Mouse (Mus musculus) limb, embryonic 13.5 days (tissue): ENCODE measurements at regions not wholly inside any gene's neighbourhood (a gene's known extent, or its start where the extent isn't known, plus 50 kb on each side); places are given as distances from the start of the nearest gene placed in this dataset.

ENCODE experiments used
- ATAC-seq: fragments of 200-750 bp; cut with Nextera tagmentation; 2 replicates; pipeline ENCODE4 v1.8.0; 2017; ENCODE audit warnings: low read depth, moderate number of reproducible peaks, moderate TSS enrichment; ENCODE audit not compliant: low FRiP score
- H3K27ac ChIP-seq: fragments of 300-500 bp; sonication (generic); 2 replicates; pipeline ENCODE4 v1.5.1; 2015; ENCODE audit warnings: inconsistent platforms, mild to moderate bottlenecking, moderate library complexity
- H3K27me3 ChIP-seq: fragments of 300-500 bp; sonication (generic); 2 replicates; pipeline ENCODE4 v1.6.1; 2015; ENCODE audit warnings: mild to moderate bottlenecking, inconsistent platforms
- H3K36me3 ChIP-seq: fragments of 300-500 bp; sonication (generic); 2 replicates; pipeline ENCODE4 v1.6.1; 2015; ENCODE audit warnings: inconsistent platforms, mild to moderate bottlenecking, moderate library complexity
- H3K4me1 ChIP-seq: fragments of 300-500 bp; sonication (generic); 2 replicates; pipeline ENCODE4 v1.6.1; 2015; ENCODE audit warnings: inconsistent platforms
- H3K4me2 ChIP-seq: fragments of 300-500 bp; sonication (generic); replicated peaks from 2 replicates; pipeline ENCODE4 v1.6.1; 2015; ENCODE audit warnings: inconsistent platforms, mild to moderate bottlenecking, moderate library complexity
- H3K4me3 ChIP-seq: fragments of 300-500 bp; sonication (generic); 2 replicates; pipeline ENCODE4 v1.5.1; 2015; ENCODE audit warnings: moderate library complexity, mild to moderate bottlenecking, inconsistent platforms
- H3K9ac ChIP-seq: fragments of 300-500 bp; sonication (generic); 2 replicates; pipeline ENCODE4 v1.6.1; 2015; ENCODE audit warnings: mild to moderate bottlenecking, inconsistent platforms
- H3K9me3 ChIP-seq: fragments of 300-500 bp; sonication (generic); 2 replicates; pipeline ENCODE4 v1.6.1; 2016; ENCODE audit warnings: inconsistent platforms
- WGBS: fragments of 180-500 bp; shearing (Covaris S2); methylation state at CpG from one replicate; pipeline ENCODE4 v1.1.7; 2015; 5-methylcytosine and 5-hydroxymethylcytosine counted together

GRCm38 (mm10) chr1:94366606-94367005, 314.3 kb upstream of the Pdcd1 start:
- Histone ChIP-seq H3K27me3 (no peaks in the 10 kb centered on the region), H3K4me2 (no peak overlapping the region), H3K9me3 (no peaks in the 10 kb centered on the region), H3K36me3 (no peaks in the 10 kb centered on the region), H3K27ac (no peak overlapping the region), H3K9ac (no peak overlapping the region), H3K4me1 (no peaks in the 10 kb centered on the region), H3K4me3 (no peak overlapping the region)
- WGBS: 78% methylated on average over 1 of the region's 1 CpGs
- ATAC-seq: no peak

DNA sequence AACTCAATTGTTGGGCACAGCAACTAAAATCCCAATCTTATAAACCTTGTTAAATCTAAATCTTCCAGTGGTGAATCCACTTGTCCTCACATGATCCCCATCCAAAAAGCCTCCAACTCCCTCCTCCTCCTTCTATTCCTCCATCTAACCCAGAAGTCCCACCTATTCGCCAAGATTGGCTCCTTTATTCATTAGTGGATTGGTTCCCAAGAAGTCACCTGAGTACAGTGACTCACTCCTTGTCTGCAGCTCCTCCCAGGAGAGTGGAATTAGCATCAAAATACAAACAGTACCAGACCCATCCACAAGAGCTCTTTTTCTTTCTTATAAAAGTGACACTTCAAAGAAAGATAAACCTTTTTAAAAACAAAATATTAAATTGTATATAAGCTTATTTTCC, 304.6 kb upstream of the Pdcd1 start:
- H3K9me3 ChIP-seq: no peaks in the 10 kb centered on the region
- WGBS: 60% methylated on average over 1 of the region's 1 CpGs
- ATAC-seq: no peak
- H3K4me3 ChIP-seq: no peak overlapping the region
- no peak overlapping the region for H3K27ac ChIP-seq
- H3K4me2 ChIP-seq: no peak overlapping the region
- H3K4me1 ChIP-seq: no peaks in the 10 kb centered on the region
- H3K36me3 ChIP-seq: no peaks in the 10 kb centered on the region
- H3K9ac ChIP-seq: no peak overlapping the region
- H3K27me3 ChIP-seq: no peaks in the 10 kb centered on the region

DNA sequence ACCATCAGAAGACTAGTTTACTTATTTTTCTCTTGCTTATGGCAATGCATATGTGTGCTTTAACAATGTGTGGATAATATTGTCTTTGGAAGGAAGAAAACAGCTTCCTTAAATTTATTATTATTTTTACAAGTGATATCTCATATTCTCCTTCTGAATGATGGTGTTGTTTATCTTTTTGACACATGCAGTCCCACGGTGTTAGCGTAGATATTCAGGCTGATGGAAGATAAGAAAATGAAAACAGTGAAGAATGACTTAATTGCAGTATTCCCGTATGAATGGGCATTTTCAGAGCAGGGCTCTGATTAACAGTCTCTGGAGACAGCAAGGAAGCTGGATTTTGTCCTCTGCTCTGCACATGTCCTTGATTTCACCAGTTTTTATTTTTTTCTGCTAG, 303.5 kb upstream of the Pdcd1 start:
- 73% methylated on average over 3 of the region's 3 CpGs for WGBS
- H3K4me1 ChIP-seq: no peaks in the 10 kb centered on the region
- no peaks in the 10 kb centered on the region for H3K9me3 ChIP-seq
- H3K4me2 ChIP-seq: no peak overlapping the region
- H3K27ac ChIP-seq: no peak overlapping the region
- no peak for ATAC-seq
- no peaks in the 10 kb centered on the region for H3K36me3 ChIP-seq
- no peak overlapping the region for H3K4me3 ChIP-seq
- H3K27me3 ChIP-seq: no peaks in the 10 kb centered on the region
- H3K9ac ChIP-seq: no peak overlapping the region

DNA sequence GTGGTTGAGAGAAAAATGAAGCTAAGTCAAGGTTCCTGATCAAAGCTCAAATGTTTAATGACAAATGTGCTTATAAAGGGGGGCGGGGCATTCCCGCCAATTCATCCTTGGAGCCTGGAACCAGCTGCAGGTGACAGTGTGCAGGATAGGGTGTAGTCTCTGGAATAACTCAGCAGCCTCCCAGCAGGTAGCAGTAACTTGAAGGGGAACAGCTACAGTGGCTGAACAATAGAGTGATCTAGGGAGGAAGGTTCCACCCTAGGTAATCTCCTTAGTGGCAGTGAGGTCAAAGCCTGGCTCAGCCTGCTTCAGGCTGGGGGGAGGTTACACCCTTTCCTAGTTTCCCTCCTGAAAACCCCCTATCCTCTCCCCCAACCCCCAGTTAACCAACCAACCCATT, 290.2 kb upstream of the Pdcd1 start:
- H3K27ac ChIP-seq: no peak overlapping the region
- no peaks in the 10 kb centered on the region for H3K4me1 ChIP-seq
- no peak overlapping the region for H3K4me2 ChIP-seq
- H3K9ac ChIP-seq: no peak overlapping the region
- WGBS: 89% methylated on average over 2 of the region's 2 CpGs
- H3K9me3 ChIP-seq: no peaks in the 10 kb centered on the region
- H3K27me3 ChIP-seq: no peaks in the 10 kb centered on the region
- H3K4me3 ChIP-seq: no peak overlapping the region
- no peak for ATAC-seq
- H3K36me3 ChIP-seq: no peaks in the 10 kb centered on the region

DNA sequence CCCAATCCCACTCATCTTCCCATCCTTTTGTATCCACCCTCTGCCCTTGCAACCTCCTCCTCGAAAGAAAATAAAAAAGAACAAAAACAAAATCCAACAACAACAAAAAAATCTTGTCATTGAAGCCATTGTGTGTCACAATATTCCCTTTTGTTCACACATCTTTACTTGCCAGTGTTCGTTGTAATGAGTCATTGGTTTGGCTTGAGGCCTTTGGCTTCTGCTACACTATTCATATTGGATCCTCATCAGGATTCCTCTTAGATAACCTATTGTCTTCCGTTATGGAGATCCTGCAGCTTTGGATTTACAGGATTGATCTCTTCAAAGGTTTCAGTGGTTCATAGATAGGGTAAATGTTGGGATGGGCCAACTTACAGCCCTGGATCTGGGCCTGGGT, 288.9 kb upstream of the Pdcd1 start:
- H3K4me2 ChIP-seq: no peak overlapping the region
- H3K36me3 ChIP-seq: no peaks in the 10 kb centered on the region
- H3K27me3 ChIP-seq: no peaks in the 10 kb centered on the region
- no peak overlapping the region for H3K9ac ChIP-seq
- 80% methylated on average over 3 of the region's 3 CpGs for WGBS
- H3K9me3 ChIP-seq: no peaks in the 10 kb centered on the region
- H3K4me3 ChIP-seq: no peak overlapping the region
- no peak for ATAC-seq
- H3K4me1 ChIP-seq: no peaks in the 10 kb centered on the region
- H3K27ac ChIP-seq: no peak overlapping the region

GRCm38 (mm10) chr1:94318029-94318428, 265.7 kb upstream of the Pdcd1 start:
- H3K4me3 ChIP-seq: no peak overlapping the region
- no peaks in the 10 kb centered on the region for H3K36me3 ChIP-seq
- no peak overlapping the region for H3K4me2 ChIP-seq
- H3K9ac ChIP-seq: no peak overlapping the region
- H3K27ac ChIP-seq: no peak overlapping the region
- H3K4me1 ChIP-seq: no peaks in the 10 kb centered on the region
- H3K27me3 ChIP-seq: no peaks in the 10 kb centered on the region
- no peaks in the 10 kb centered on the region for H3K9me3 ChIP-seq
- no peak for ATAC-seq

- H3K27me3 ChIP-seq: no peaks in the 10 kb centered on the region
- no peaks in the 10 kb centered on the region for H3K36me3 ChIP-seq
- no peaks in the 10 kb centered on the region for H3K9me3 ChIP-seq
- 74% methylated on average over 1 of the region's 1 CpGs for whole genome bisulfite sequencing
- no peak overlapping the region for H3K27ac ChIP-seq
- H3K4me3 ChIP-seq: no peak overlapping the region
- ATAC-seq: no peak
- H3K9ac ChIP-seq: no peak overlapping the region
- no peaks in the 10 kb centered on the region for H3K4me1 ChIP-seq
- no peak overlapping the region for H3K4me2 ChIP-seq
These were observed 246.0 kb upstream of the Pdcd1 start for GRCm38 (mm10) chr1:94298395-94298794.

DNA sequence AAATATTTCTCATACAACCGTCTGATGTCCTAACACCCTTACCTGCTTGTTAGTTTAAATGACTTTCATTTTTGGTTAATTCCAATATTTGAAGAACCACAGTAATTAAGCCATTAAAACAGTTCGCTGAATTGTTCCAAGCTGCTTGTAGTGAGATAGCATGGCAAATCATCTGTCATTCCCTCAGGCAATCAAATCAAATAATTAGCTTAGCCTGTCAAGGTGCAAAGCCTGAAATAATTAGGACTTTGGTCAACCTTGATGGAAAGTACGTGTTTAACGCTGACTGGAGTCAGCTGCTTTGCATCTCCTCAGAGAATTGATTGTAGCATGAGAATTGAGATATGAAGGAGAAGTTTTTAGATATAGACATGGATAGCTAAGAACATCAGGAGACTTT, 220.2 kb upstream of the Pdcd1 start:
- H3K36me3 ChIP-seq: no peaks in the 10 kb centered on the region
- no peak overlapping the region for H3K9ac ChIP-seq
- no peaks in the 10 kb centered on the region for H3K4me1 ChIP-seq
- no peak for ATAC-seq
- no peak overlapping the region for H3K4me3 ChIP-seq
- no peak overlapping the region for H3K27ac ChIP-seq
- H3K27me3 ChIP-seq: no peaks in the 10 kb centered on the region
- H3K4me2 ChIP-seq: no peak overlapping the region
- 42% methylated on average over 4 of the region's 4 CpGs for WGBS
- H3K9me3 ChIP-seq: no peaks in the 10 kb centered on the region

DNA sequence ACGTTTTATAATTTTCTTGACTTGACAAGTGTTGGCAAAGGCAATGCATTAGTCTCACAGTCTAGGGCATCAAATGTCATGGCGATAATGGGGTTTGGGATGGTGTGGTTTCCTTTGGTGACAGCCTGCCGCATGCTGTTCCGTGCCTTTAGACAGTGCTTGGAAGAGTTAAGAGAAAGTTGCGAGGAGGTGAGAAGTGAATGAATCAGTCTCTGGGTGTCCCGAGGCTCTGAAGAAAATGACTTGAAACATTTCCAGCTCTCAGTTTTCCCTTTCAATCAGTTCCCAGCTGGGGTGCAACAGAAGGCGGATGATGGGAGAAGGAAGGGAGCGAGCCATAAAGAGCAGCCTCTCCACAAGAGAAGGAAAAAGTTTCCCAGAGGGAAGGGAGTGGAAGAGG, 211.0 kb upstream of the Pdcd1 start:
- Histone ChIP-seq H3K4me2 (no peak overlapping the region), H3K4me3 (no peak overlapping the region), H3K36me3 (no peaks in the 10 kb centered on the region), H3K9me3 (no peaks in the 10 kb centered on the region), H3K27ac (no peak overlapping the region), H3K27me3 (no peaks in the 10 kb centered on the region), H3K4me1 (no peaks in the 10 kb centered on the region), H3K9ac (no peak overlapping the region)
- ATAC-seq: no peak
- 65% methylated on average over 8 of the region's 8 CpGs for WGBS

GRCm38 (mm10) chr1:94235426-94235825, 183.1 kb upstream of the Pdcd1 start:
- no peak for ATAC-seq
- no peaks in the 10 kb centered on the region for H3K4me1 ChIP-seq
- H3K27ac ChIP-seq: no peak overlapping the region
- no peak overlapping the region for H3K4me3 ChIP-seq
- no peaks in the 10 kb centered on the region for H3K36me3 ChIP-seq
- 43% methylated on average over 1 of the region's 1 CpGs for WGBS
- no peaks in the 10 kb centered on the region for H3K27me3 ChIP-seq
- H3K9me3 ChIP-seq: no peaks in the 10 kb centered on the region
- no peak overlapping the region for H3K9ac ChIP-seq
- H3K4me2 ChIP-seq: no peak overlapping the region

GRCm38 (mm10) chr1:94221006-94221405, 168.7 kb upstream of the Pdcd1 start:
- Histone ChIP-seq H3K9ac (no peak overlapping the region), H3K9me3 (no peaks in the 10 kb centered on the region), H3K36me3 (no peaks in the 10 kb centered on the region), H3K27ac (no peak overlapping the region), H3K27me3 (no peaks in the 10 kb centered on the region), H3K4me1 (no peaks in the 10 kb centered on the region), H3K4me2 (no peak overlapping the region), H3K4me3 (no peak overlapping the region)
- no peak for ATAC-seq
- WGBS: 36% methylated on average over 3 of the region's 3 CpGs

DNA sequence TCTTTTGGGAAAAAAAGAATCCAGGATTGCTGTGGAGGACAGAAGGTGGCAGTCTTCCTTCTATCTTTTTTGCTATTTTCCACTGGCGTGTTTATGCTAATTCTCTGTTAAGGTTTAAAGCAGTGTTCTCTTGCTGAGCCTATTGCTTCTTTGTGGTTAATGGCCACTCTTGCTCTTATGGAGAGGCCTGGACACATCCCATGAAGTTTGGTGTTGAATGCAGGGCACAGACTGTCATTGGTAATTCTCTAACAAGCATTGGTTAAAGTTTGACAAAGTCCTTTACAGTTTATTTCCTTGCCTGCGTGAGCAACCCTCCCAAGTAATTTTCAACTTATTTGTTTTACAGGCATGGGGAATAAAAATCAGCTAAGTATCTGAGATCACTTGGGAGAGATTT, 165.1 kb upstream of the Pdcd1 start:
- H3K27ac ChIP-seq: no peak overlapping the region
- H3K4me2 ChIP-seq: no peak overlapping the region
- H3K36me3 ChIP-seq: no peaks in the 10 kb centered on the region
- no peak overlapping the region for H3K9ac ChIP-seq
- no peak overlapping the region for H3K4me3 ChIP-seq
- no peaks in the 10 kb centered on the region for H3K27me3 ChIP-seq
- ATAC-seq: no peak
- WGBS: 70% methylated on average over 2 of the region's 2 CpGs
- no peaks in the 10 kb centered on the region for H3K9me3 ChIP-seq
- no peaks in the 10 kb centered on the region for H3K4me1 ChIP-seq

DNA sequence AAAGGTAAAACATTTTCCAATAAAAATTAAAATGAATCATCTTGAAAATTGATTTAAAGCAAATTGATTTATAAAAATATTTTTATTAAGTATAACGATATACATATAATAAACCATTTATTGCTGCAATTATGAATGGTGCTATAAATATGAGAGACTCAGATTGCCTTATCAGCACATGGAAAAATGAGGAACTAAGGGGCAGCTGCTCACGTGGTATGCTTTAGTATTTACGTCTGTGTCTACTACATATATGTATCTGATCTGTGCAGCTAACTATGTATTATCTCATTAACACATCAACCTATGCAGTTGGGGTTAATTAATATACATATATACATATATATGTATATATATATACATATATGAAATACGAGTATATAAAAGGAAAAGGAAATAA, 156.6 kb upstream of the Pdcd1 start:
- H3K4me2 ChIP-seq: no peak overlapping the region
- 79% methylated on average over 4 of the region's 4 CpGs for WGBS
- H3K27ac ChIP-seq: no peak overlapping the region
- H3K9me3 ChIP-seq: no peaks in the 10 kb centered on the region
- H3K36me3 ChIP-seq: no peaks in the 10 kb centered on the region
- H3K4me3 ChIP-seq: no peak overlapping the region
- no peak for ATAC-seq
- H3K4me1 ChIP-seq: no peaks in the 10 kb centered on the region
- no peaks in the 10 kb centered on the region for H3K27me3 ChIP-seq
- H3K9ac ChIP-seq: no peak overlapping the region

DNA sequence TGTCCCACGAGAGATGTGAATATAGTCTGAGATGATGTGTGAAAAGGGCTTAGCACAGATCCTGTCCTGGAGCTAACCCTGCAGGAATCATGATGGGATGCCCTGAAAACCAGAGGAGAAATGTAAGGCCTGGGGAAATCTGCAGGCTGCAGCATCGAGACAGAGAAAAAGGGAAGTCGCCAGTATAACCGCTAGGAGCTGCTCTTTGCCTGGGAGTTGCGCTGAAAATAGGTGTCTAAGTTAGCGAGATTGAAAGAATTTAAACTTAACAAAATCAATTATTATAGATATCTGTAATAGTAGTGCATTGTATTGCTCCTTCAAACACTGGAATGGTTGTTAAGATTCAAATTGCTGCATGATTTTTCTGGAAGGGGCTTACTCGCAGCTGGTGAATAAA, 155.5 kb upstream of the Pdcd1 start:
- no peak overlapping the region for H3K4me3 ChIP-seq
- no peak overlapping the region for H3K27ac ChIP-seq
- no peaks in the 10 kb centered on the region for H3K27me3 ChIP-seq
- no peak overlapping the region for H3K4me2 ChIP-seq
- no peaks in the 10 kb centered on the region for H3K9me3 ChIP-seq
- 80% methylated on average over 7 of the region's 7 CpGs for WGBS
- no peaks in the 10 kb centered on the region for H3K4me1 ChIP-seq
- H3K36me3 ChIP-seq: no peaks in the 10 kb centered on the region
- no peak for ATAC-seq
- no peak overlapping the region for H3K9ac ChIP-seq
